Mouse (Mus musculus) gastrocnemius, adult 18-20 months (tissue): ENCODE measurements around the gene Peli1. TPM values are rescaled to one million over a fixed set of nuclear protein-coding genes. Genes with fewer than 3 reads are reported as not detected.

ENCODE experiments used
- DNase-seq: peaks from one replicate; pipeline ENCODE4 v3.0.0; 2021; ENCODE audit warnings: low spot score
- long read RNA-seq, 2 experiments: library from polyadenylated mRNA; stranded (forward); transcript quantifications; one replicate each; pipeline ENCODE4 v2.0.0; 2021
- total RNA-seq, 2 experiments: library from RNA; stranded (reverse); gene quantifications; 2 replicates each; pipeline ENCODE4 v1.2.3; 2021

Peli1 gene
- 10 to 100 TPM in 1 of 2 experiments, 1 to 10 TPM in 1; 8.5 to 13.4 TPM for total RNA-seq
- long read RNA-seq, experiment 1, transcript Peli1-201 (7 exons, 3,514 nt) = major isoform, 15 of 22 reads
- long read RNA-seq, experiment 1, partial matches to known transcripts = 1 of 22 reads
- long read RNA-seq, experiment 1, other reads (novel, unspliced or antisense) = 6 of 22 reads
- long read RNA-seq, experiment 2, transcript Peli1-201 (7 exons, 3,514 nt) = major isoform, 13 of 14 reads
- long read RNA-seq, experiment 2, partial matches to known transcripts = 0 of 14 reads
- long read RNA-seq, experiment 2, other reads (novel, unspliced or antisense) = 1 of 14 reads

DNA sequence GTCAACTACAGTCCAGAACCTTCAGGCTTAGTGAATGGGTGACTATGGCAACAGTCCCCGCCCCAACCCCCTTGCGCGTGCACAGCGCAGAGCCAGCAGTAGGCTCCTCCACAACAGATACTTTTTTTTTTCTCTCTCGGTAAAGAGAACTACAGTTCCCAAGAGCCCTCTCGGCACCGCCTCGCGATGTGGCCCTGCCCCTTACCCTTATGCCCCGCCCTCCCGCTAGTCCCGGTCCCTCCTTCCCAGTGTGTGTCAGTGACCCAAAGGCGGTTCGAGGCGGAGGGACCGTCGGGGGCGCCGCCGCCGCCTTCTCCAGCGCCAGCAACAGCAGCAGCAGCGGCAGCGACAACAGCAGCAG, at the start of gene Peli1:
Gene Peli1, plus strand, starts transcription at position 225 of the 361 bp plus-strand sequence.
- DNase-seq = peak; percentile 96

DNA sequence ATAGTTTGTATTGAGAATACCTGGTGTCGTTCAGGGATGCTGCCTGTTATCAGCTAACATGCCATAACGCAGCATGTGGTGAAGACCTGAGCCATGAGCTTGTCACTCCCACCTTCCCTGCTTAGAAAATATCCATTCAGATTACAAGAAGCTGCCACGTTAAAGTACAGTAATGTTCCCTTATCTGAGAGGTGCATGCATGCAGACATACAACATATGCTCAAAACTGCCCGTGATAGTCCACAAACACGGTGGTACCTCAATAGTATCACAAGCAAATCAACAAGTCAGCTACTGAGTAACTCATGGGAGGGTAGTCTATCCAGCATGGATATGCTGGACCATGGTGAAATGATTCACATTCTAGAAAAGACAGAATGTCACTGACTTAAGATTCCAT, 48.5 kb upstream of the Peli1 start:
- DNase-seq = no peak

DNA sequence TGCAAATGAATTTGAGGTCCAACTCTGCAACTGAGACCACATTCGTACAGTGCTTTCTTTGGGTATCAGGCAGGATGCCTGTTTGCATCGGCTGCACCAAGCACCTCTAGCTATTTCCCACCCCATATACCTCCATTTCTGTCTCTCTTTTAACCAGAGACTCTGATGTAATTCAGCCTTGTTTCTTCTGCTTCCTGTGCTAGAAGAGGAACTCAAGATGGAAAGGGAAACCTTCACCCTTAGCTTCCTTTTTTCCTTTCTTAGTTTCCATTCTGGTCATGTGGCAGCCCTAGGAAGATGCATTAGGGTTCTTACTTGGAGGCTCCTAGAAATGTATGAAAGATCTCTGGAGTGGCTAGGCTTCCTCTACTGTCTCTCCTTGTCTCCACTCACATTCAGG, 44.9 kb upstream of the Peli1 start:
- DNase-seq = no peak

DNA sequence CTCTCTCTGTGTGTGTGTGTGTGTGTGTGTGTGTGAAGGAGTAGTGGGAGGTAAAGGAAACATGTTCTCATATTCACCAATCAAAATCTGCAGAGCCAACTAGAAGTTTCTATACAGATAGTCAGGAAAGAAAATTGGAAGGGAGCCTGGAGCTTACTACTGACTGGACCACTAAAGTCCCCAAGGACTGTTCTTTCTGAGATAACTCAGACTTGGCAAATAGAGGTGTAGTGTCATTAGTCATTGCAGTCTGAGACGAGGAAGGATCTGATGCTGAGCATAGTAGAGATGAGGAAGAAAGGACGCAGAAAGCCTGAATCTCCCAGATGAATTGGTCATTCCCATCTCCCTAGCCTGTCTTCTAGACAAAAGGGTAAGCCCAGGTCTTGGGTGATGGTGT, 43.2 kb upstream of the Peli1 start:
- no peak for DNase-seq

DNA sequence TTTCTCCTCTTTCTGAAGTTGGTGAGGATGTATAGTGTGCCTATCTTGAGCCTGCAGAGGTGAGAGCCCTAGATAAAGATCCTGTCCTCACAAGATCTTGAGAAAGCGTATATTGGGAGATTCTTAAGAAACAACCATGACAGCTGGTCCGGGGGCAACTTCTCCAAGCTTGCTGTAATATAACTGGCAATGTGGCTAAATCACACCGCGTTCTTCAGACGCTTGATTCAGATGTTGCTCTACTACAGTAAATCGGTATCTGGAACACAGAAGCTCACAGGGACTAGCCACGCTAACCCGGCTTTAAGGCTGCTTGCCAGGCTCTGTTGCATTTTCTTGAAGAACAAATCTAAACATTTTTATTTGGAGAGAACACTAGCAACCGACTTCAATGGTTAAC, 39.4 kb upstream of the Peli1 start:
- no peak for DNase-seq

DNA sequence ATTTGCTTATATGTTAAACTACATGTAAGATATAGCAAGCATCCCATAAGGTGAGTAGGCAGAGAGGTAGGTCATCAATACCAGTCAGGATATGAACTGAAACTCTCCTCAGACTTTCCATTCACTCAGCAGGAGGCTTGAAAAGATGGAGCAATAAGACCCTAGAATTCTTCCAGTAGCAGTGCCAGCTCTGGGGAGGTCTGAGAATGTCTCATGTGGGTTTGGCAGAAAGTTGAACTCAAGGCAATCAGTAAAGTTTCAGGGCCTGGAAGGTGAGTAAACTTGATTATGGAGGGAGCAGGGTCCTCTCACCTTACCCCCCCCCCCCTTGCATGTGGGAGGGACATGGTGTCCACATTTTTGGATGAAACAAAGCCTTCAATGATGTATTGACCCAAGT, 36.5 kb upstream of the Peli1 start:
- no peak for DNase-seq

DNA sequence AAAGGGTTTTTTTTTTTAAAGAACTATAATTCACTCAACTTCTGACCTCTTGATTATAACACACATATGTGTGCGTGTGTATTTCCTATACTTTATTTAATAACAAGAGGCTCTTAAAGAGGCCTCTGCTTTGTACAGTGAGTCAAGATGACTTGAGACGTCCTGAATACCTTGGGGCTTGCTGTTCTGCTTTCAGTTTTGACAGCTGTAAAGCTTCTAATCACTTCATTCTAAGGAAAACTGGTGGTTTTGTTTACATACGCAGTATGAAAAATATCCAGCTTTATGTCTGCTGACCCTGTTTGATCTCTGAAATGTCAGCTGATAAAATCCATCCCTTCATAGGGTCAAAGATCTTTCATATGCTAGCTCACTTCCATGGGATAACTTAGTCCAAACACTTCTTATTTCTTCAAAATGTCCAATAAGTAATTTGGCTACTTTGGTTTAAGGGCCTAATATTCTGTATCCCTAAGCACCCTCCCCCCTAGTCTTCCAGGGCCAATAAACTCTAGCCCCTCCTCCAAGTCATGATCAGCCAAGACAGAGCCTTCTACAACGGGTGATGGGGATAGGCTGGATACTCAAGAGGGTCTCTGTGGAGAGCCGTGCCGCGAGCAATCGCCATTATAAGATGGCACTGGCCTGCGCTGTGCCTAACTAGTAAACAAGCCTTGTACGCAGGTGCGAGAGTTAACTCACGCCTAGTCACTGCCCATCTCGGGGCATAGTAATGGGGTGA, 34.8 kb upstream of the Peli1 start:
- DNase-seq = no peak

DNA sequence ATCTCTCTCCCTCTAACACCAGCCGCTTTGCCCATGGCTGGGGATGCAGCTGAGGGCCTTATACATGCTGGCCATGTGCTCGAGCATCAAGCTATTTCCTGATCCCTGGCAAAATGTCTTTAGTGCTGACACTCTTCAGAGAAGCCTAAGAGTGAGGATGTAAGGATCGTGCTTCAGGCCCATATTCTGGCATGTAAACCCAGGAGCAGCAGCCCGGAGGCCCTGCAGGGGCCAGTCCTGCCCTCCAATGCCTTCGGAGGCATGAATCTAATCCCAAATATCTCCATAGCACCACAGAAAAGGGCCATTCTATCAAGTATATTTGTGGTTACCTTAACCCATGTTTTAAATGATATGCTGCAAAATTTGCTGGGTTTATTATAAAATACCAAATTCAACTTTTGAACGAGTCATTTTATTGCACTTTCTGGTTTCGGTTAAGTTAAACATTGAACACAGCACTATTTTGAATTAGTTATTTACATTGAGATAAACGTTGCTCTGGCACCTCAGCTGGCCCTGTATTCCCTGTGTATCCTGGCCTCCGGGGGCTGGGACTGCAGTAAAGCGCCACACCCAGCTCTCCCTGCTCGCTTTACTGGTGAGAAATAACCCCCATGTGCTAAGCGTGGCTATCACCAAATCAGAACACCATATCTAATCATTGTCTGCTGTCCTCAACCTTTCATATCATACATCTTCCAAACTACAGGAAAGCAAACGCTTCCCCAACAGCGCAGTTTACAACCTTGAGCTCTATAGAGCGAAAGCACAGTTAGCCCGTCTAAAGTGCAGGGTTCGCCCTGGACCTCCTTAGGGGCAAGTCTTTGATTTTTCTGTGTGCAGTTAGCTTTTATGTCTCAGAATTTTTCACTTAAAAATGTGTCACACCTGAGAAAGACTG, 33.3 kb upstream of the Peli1 start:
- DNase-seq = no peak

DNA sequence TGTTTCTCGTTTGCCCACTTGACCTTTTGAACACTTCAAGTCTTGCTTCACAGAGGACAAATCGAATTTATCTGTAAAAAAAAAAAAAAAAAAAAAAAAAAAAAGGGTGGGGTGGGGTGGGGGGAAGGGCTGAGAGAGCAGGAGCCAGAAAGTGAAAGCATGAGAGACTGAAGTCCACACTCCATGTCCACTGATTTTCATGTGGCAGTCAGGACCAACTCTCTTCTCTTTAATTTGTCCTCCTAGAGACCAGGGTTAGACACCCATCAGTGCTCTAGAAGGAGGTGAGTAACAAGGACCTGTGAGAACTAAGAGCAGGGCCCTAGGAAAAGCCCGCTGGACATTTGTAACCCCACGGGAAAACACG, 32.7 kb upstream of the Peli1 start:
- no peak for DNase-seq

DNA sequence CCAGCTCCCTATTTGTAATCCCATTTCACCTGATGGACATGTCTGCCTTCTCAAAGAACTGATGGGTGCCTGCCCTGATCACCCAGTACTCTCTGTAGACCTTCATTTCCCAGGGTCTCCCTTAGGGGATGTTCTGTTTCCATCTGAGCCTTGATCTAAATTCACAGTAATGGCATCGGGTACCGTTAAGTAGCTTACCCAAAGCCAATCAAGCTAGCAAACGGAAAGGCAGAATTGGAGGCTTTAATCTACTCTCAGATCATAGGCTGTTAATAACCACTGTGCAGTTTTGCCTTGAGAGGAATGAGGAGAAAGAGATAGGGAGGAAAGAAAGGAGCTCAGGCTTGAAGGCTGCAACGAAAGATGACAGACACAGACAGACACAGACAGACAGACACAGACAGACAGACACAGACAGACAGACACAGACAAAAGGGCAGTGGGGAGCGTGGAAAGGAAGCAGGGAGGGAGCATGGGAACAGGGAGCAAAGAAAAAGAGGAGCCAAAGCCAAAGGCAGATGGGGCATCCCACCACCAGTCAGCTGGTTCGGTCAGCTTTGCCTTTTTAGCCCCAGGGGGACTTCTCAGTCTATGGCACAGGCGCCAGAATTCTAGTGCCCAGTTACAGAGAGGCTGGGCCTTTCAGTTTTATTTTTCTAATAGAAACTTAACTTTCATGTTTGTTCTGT, 30.6 kb upstream of the Peli1 start:
- DNase-seq = no peak

DNA sequence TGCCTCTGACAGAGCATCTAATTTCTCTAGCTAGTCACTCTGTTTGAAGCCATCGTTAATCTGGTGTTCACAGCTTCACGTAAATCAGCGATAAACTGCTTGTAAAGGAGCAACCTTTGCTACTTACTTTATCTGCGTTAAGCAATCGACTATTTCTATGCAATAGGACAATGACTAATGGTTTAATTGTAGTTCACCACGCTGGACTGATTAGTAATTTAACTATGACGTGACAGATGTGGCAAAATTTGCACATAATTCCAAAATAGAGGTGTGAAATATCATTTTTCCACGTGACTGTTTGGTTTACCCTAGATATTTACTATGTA, 30.1 kb upstream of the Peli1 start:
- no peak for DNase-seq

DNA sequence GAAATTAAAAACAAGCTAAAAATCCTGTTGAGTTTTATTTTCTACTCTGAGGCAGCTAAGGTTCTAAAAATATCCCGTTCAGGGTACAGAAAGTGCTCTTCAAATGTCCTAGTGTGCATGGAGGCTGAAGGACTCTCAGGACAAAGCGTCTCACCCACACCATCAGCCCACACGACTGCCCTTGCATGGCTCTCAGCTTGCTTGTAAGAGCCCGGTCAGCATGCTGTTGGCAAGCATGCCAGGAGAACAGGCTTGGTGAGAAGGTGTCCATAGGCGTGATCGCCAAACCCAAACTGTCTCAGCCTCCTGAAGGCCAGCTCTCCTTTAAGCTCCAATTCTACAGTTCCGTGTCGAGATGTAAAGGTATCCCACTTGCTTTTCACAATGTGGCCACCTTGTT, 29.7 kb upstream of the Peli1 start:
- DNase-seq = peak; percentile 36

DNA sequence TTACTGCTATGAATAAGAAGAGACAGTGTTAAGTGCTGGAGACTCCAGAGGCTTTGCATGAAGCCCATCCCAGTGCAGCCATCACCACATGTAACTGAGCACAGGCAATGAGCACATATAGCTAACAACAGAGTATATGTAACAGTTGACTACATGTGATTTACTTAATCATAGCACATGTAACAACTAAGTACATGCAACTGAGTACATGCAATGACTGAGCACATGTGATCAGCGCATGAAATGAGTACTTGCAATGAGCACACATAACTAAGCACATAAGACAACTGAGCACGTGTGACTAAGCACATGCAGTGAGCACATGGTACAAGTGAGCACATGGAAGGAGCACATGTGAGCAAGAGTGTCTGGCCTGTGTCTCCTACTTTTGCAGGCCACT, 29.0 kb upstream of the Peli1 start:
- no peak for DNase-seq

DNA sequence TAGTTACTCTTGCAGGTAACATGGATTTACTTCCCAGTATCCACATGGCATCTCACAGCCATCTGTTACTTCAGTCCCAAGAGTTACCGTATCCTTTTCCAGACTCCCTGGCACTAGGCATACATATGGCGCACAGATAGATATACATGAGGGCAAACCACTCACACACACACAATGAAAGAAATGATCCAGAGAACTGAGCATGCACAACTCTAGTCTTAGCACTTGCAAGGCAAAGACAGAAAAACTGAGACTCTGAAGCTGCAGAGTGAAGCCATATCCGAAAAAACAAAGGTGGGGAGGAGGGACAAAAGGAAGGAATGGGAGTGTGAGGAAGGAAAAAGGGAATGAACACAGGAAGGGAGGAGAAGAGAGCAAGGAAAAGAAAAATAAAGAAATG, 27.8 kb upstream of the Peli1 start:
- no peak for DNase-seq

DNA sequence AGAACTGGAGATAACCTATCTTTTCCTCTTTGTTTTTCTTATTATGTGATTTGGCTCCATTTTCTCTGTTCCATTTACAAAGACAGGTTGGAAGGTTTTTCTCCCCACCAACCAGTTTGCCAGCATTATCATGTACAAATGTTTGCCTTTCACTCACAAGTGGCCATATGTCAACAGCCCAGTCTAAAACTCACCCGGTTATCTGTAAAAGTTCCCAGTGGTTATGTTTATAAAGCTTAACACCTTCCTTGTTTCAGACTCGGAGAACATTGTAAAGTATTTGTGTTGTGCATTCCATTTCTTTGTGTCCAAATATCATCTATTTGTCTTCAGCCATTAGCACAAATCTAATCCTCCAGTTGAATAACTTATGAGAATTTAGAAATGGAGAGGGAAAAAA, 11.7 kb upstream of the Peli1 start:
- DNase-seq = no peak

DNA sequence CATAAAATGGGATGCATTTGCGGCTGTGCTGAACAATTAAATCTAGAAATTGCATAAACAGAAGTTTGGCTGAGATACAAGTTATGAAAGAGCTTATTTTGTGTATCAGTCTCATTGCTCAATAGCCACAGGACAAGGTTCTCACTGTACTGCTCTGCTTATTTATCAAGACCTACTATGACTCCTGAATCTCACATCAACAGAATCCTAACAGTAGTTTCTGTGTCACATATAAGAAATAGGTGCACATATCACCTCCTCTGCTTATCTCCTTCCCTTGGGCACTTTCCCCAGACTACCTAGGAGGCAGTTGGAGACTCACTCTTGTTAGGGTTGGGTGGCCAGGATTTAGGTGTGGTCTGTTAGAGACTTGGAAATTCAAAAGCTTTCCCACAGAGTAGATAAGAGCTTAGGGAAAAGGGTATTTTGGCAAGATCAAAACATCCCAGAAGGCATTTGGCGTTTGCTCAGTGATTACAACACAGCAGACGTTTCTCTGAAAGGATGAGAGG, 11.2 kb upstream of the Peli1 start:
- DNase-seq = peak; percentile 30

DNA sequence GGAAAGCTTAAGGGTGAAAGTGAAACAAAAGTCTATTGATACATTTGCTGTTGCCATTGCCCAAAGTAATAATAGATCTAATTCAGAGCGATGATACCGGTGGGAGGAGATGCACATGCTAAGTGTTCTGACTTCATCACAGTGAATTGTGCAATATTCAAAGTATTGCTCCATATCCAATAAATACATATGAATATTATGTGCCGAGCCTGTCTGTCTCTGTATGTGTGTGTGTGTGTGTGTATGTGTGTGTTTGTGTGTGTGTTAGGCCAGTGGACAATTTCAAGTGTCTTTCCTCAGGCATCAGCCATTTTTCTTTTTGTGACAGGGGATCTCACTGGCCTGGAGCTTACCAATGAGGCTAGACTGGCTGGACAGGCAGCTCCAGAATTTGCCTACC, 9.9 kb upstream of the Peli1 start:
- DNase-seq = no peak

DNA sequence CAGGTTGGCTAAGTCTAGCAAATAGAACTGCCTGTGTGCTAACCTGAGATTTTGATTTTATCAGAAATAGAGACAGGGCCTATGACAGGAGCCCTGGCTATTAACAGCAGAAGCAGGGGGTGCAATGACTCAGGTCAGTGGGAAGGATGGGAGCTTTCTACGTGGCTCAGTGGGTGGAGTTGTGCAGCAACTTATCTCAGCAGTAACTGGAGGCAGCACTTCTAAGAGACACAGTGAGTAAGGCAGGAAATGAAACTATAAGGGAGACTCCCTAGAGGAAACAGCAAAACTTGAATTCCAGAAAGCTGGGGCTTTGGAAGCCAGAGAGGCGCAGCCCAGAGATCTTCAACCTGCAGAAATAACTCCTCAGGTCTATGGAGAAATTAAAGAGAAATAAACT, 8.4 kb upstream of the Peli1 start:
- no peak for DNase-seq

DNA sequence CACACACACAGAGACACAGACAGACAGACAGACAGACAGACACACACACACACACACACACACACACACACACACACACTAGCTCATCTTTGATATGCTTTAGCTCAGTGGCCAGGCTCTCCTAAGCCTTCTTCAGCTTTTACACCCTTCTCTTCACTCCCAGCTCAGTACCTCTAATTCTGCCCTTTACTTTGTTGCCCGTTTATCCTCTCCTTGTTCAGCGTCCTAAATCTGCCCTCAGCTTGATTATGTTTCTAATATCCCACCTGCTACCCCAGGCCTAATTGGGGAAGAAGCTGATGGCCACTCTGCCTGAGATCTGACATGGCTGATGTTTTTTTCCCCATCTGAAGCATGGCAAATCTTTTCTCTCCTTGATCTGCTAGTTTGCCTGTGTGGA, 2.7 kb upstream of the Peli1 start:
- no peak for DNase-seq

DNA sequence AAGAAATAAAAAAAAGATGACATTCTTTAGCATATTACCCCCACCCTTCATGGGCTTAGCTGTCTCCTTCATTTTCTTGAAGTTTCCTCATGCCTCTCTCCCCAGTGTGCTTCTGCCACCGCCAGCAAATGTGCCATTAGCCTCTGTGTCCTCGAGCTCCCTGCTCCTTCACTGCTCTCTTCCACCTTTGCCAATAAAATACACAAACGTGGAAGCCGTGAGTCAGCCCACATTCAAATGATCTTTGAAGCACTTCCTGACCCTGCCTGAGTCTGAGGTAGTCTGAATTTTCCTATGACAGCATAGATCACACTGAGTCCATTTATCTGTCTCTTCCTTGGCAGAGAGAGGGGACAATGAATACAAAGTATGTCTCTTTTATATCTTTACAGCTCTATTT, 1.5 kb upstream of the Peli1 start:
- no peak for DNase-seq
